Mouse (Mus musculus): Measurements from ENCODE around the gene Cntrob.

DNA sequence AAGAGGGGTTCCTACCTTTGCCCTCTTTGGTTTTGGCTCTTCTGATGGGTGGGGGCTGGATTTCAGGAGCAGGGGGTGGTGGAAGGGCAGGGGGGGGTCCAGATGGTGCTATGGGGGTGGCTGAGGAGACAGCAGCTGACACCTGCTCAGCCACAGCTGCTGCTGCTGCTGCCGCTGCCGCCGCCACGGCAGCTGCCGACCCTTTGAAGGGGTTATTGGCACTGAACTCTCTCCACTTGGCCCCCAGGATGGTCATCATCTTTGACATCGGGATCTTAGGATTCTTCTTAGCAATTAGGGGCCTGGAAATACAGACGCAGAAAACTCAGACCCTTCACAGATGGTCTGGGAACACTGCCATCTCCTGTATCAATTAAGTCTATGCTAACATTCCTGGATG, 38.4 kb upstream of the Cntrob start:
- TF ChIP-seq CTCF (IDR thresholded peaks at IDR 0.05; ENCODE audit: borderline replicate concordance, insufficient read depth, low read length) (no peak), POLR2A (IDR thresholded peaks at IDR 0.05; ENCODE audit: low read depth, low read length) (no peak)

Data from embryonic fibroblast, embryonic 13.5 days (primary cell).